Mouse (Mus musculus): Measurements from ENCODE around the gene Polr3c. TPM values are rescaled to one million over a fixed set of nuclear protein-coding genes. Genes with fewer than 3 reads are reported as not detected.

Gene Polr3c
- polyA plus RNA-seq, 1 experiment from 2014 or later, result 41.5 TPM

GRCm38 (mm10) chr3:96707903-96708683, 19.3 kb downstream of the Polr3c start, which contains the start of gene Nudt17:
Gene Nudt17, minus strand, starts transcription at chr3:96708562.
- peaks cover 8% of the 10 kb centered on the region for H3K4me1 ChIP-seq
- H3K4me2 ChIP-seq, result peak within 1 kb of the TSS; percentile 86
- H3K36me3 ChIP-seq, result peaks cover 68% of the 10 kb centered on the region
- peak; percentile 89 for ATAC-seq (replicated peaks; ENCODE audit: low FRiP score)
- no peaks in the 10 kb centered on the region for H3K9me3 ChIP-seq (replicated peaks)
- 4% methylated on average over 42 of the region's 42 CpGs for WGBS
- 0 out of 2 replicates have a peak, but pooled peaks cover 6% of the 10 kb centered on the region for H3K27me3 ChIP-seq
- peak within 1 kb of the TSS; percentile 47 for H3K9ac ChIP-seq
- H3K4me3 ChIP-seq (replicated peaks), result peak within 1 kb of the TSS; percentile 49
- no peak within 1 kb of the TSS for H3K27ac ChIP-seq

- Histone ChIP-seq H3K9ac (no peak overlapping the region), H3K27ac (no peak overlapping the region), H3K4me2 (no peak overlapping the region), H3K27me3 (0 out of 2 replicates have a peak, but pooled peaks cover 6% of the 10 kb centered on the region), H3K36me3 (peaks cover 66% of the 10 kb centered on the region), H3K9me3 (replicated peaks) (no peaks in the 10 kb centered on the region), H3K4me1 (peaks cover 8% of the 10 kb centered on the region), H3K4me3 (replicated peaks) (no peak overlapping the region)
- 73% methylated on average over 7 of the region's 7 CpGs for WGBS
- no peak for ATAC-seq (replicated peaks; ENCODE audit: low FRiP score)
Measured at GRCm38 (mm10) chr3:96706984-96707383, 20.4 kb downstream of the Polr3c start.

- ATAC-seq (replicated peaks; ENCODE audit: low FRiP score), result no peak
- no peak overlapping the region for H3K27ac ChIP-seq
- WGBS, result 88% methylated on average over 11 of the region's 11 CpGs
- H3K9me3 ChIP-seq (replicated peaks), result no peaks in the 10 kb centered on the region
- no peak overlapping the region for H3K9ac ChIP-seq
- no peak overlapping the region for H3K4me3 ChIP-seq (replicated peaks)
- H3K4me1 ChIP-seq, result peaks cover 8% of the 10 kb centered on the region
- H3K36me3 ChIP-seq, result peaks cover 66% of the 10 kb centered on the region
- no peak overlapping the region for H3K4me2 ChIP-seq
- H3K27me3 ChIP-seq, result 0 out of 2 replicates have a peak, but pooled peaks cover 6% of the 10 kb centered on the region
Measured at GRCm38 (mm10) chr3:96706217-96706616, 21.2 kb downstream of the Polr3c start.

- H3K27me3 ChIP-seq, result 0 out of 2 replicates have a peak, but pooled peaks cover 6% of the 10 kb centered on the region
- no peak overlapping the region for H3K27ac ChIP-seq
- H3K4me1 ChIP-seq, result peaks cover 9% of the 10 kb centered on the region
- H3K36me3 ChIP-seq, result peaks cover 66% of the 10 kb centered on the region
- no peak overlapping the region for H3K4me2 ChIP-seq
- no peak for ATAC-seq (replicated peaks; ENCODE audit: low FRiP score)
- no peaks in the 10 kb centered on the region for H3K9me3 ChIP-seq (replicated peaks)
- H3K4me3 ChIP-seq (replicated peaks), result no peak overlapping the region
- H3K9ac ChIP-seq, result no peak overlapping the region
- WGBS, result 71% methylated on average over 11 of the region's 11 CpGs
Measured at GRCm38 (mm10) chr3:96704778-96705177, 22.6 kb downstream of the Polr3c start.

- H3K4me2 ChIP-seq, result no peak overlapping the region
- H3K9me3 ChIP-seq (replicated peaks), result no peaks in the 10 kb centered on the region
- H3K4me1 ChIP-seq, result peaks cover 25% of the 10 kb centered on the region
- H3K4me3 ChIP-seq (replicated peaks), result no peak overlapping the region
- H3K36me3 ChIP-seq, result peaks cover 63% of the 10 kb centered on the region
- 78% methylated on average over 4 of the region's 4 CpGs for WGBS
- no peak overlapping the region for H3K27ac ChIP-seq
- H3K9ac ChIP-seq, result no peak overlapping the region
- no peaks in the 10 kb centered on the region for H3K27me3 ChIP-seq
- no peak for ATAC-seq (replicated peaks; ENCODE audit: low FRiP score)
Measured at GRCm38 (mm10) chr3:96701003-96701402, 26.4 kb downstream of the Polr3c start.

- Histone ChIP-seq H3K27ac (no peak overlapping the region), H3K4me2 (no peak overlapping the region), H3K36me3 (peaks cover 57% of the 10 kb centered on the region), H3K9ac (no peak overlapping the region), H3K4me3 (replicated peaks) (no peak overlapping the region), H3K4me1 (peaks cover 32% of the 10 kb centered on the region), H3K27me3 (no peaks in the 10 kb centered on the region), H3K9me3 (replicated peaks) (no peaks in the 10 kb centered on the region)
- 64% methylated on average over 7 of the region's 7 CpGs for WGBS
- no peak for ATAC-seq (replicated peaks; ENCODE audit: low FRiP score)
Measured at GRCm38 (mm10) chr3:96700376-96700775, 27.1 kb downstream of the Polr3c start.

GRCm38 (mm10) chr3:96698993-96699690, 28.3 kb downstream of the Polr3c start:
- H3K9me3 ChIP-seq (replicated peaks), result no peaks in the 10 kb centered on the region
- peaks cover 45% of the 10 kb centered on the region for H3K36me3 ChIP-seq
- H3K4me3 ChIP-seq (replicated peaks), result no peak overlapping the region
- 0 out of 2 replicates have a peak overlapping the region, but pooled peaks have one; percentile 16 for H3K4me2 ChIP-seq
- no peaks in the 10 kb centered on the region for H3K27me3 ChIP-seq
- 0 out of 2 replicates have a peak overlapping the region, but pooled peaks have one; percentile 14 for H3K9ac ChIP-seq
- ATAC-seq (replicated peaks; ENCODE audit: low FRiP score), result no peak
- 23% methylated on average over 19 of the region's 19 CpGs for WGBS
- H3K27ac ChIP-seq, result no peak overlapping the region
- peaks cover 38% of the 10 kb centered on the region for H3K4me1 ChIP-seq

GRCm38 (mm10) chr3:96696766-96697732, 30.4 kb downstream of the Polr3c start:
- peak overlapping the region; percentile 80 for H3K4me3 ChIP-seq (replicated peaks)
- no peaks in the 10 kb centered on the region for H3K9me3 ChIP-seq (replicated peaks)
- H3K27me3 ChIP-seq, result no peaks in the 10 kb centered on the region
- peak overlapping the region; percentile 80 for H3K9ac ChIP-seq
- WGBS, result under 1% methylated on average over 80 of the region's 85 CpGs
- peaks cover 41% of the 10 kb centered on the region for H3K4me1 ChIP-seq
- peak overlapping the region; percentile 82 for H3K4me2 ChIP-seq
- ATAC-seq (replicated peaks; ENCODE audit: low FRiP score), result peak; percentile 94
- H3K36me3 ChIP-seq, result peaks cover 25% of the 10 kb centered on the region
- peak overlapping the region; percentile 96 for H3K27ac ChIP-seq

- WGBS, result 0% methylated on average over 35 of the region's 35 CpGs
- peak; percentile 90 for ATAC-seq (replicated peaks; ENCODE audit: low FRiP score)
- H3K4me2 ChIP-seq, result peak within 1 kb of the TSS; percentile 82
Measured at GRCm38 (mm10) chr3:96696198-96696765, 31.1 kb downstream of the Polr3c start, which contains the start of gene Pias3. Gene Pias3, plus strand, starts transcription at chr3:96696384.

GRCm38 (mm10) chr3:96693579-96693978, 33.8 kb downstream of the Polr3c start:
- ATAC-seq (replicated peaks; ENCODE audit: low FRiP score), result no peak
- H3K27ac ChIP-seq, result no peak overlapping the region
- H3K36me3 ChIP-seq, result no peaks in the 10 kb centered on the region
- no peaks in the 10 kb centered on the region for H3K9me3 ChIP-seq (replicated peaks)
- 0 out of 2 replicates have a peak, but pooled peaks cover 15% of the 10 kb centered on the region for H3K27me3 ChIP-seq
- no peak overlapping the region for H3K9ac ChIP-seq
- H3K4me2 ChIP-seq, result no peak overlapping the region
- H3K4me3 ChIP-seq (replicated peaks), result no peak overlapping the region
- WGBS, result 91% methylated on average over 1 of the region's 1 CpGs
- peaks cover 28% of the 10 kb centered on the region for H3K4me1 ChIP-seq

More at GRCm38 (mm10) chr3:96696198-96696765, 31.1 kb downstream of the Polr3c start, which contains the start of gene Pias3:
- Histone ChIP-seq H3K9me3 (replicated peaks) (no peaks in the 10 kb centered on the region), H3K27ac (peak within 1 kb of the TSS; percentile 96), H3K4me3 (replicated peaks) (peak within 1 kb of the TSS; percentile 80), H3K9ac (peak within 1 kb of the TSS; percentile 80), H3K36me3 (peaks cover 18% of the 10 kb centered on the region), H3K27me3 (no peaks in the 10 kb centered on the region), H3K4me1 (peaks cover 41% of the 10 kb centered on the region)

GRCm38 (mm10) chr3:96692506-96692905, 34.9 kb downstream of the Polr3c start:
- Histone ChIP-seq H3K4me2 (no peak overlapping the region), H3K9me3 (replicated peaks) (no peaks in the 10 kb centered on the region), H3K36me3 (no peaks in the 10 kb centered on the region), H3K27me3 (0 out of 2 replicates have a peak, but pooled peaks cover 15% of the 10 kb centered on the region), H3K27ac (0 out of 2 replicates have a peak overlapping the region, but pooled peaks have one; percentile 2), H3K4me3 (replicated peaks) (no peak overlapping the region), H3K9ac (no peak overlapping the region), H3K4me1 (peaks cover 19% of the 10 kb centered on the region)
- no peak for ATAC-seq (replicated peaks; ENCODE audit: low FRiP score)
- WGBS, result 26% methylated on average over 3 of the region's 3 CpGs

Data from kidney, embryonic 15.5 days (tissue).